Mouse (Mus musculus): ENCODE results near the gene Arpp19. TPM values are rescaled to one million over a fixed set of nuclear protein-coding genes. Genes with fewer than 3 reads are reported as not detected.

Gene Arpp19
- polyA plus RNA-seq (2015; fragmentation: Nextera tagmentation; extraction: Ambion mirVana) = 205 and 219 TPM in 2 replicates

GRCm38 (mm10) chr9:75037451-75038356 lies at the start of gene Arpp19:
Arpp19 (plus strand) TSS chr9:75037614.
- Histone ChIP-seq H3K4me3 (peak within 1 kb of the TSS; percentile 69), H3K27me3 (replicated peaks) (no peaks in the 10 kb centered on the region), H3K4me2 (peak within 1 kb of the TSS; percentile 71), H3K4me1 (peaks cover 34% of the 10 kb centered on the region), H3K36me3 (peaks cover 14% of the 10 kb centered on the region), H3K27ac (replicated peaks) (peak within 1 kb of the TSS; percentile 64), H3K9ac (peak within 1 kb of the TSS; percentile 95), H3K9me3 (no peaks in the 10 kb centered on the region)
- under 1% methylated on average over 64 of the region's 73 CpGs for WGBS
- ATAC-seq (ENCODE audit: extremely low read depth, insufficient number of reproducible peaks, low FRiP score, low TSS enrichment) = peak; percentile 79

GRCm38 (mm10) chr9:74988893-74989460 lies 48.4 kb upstream of the Arpp19 start:
- Histone ChIP-seq H3K9ac (no peak overlapping the region), H3K4me3 (no peak overlapping the region), H3K4me1 (peaks cover 15% of the 10 kb centered on the region), H3K27me3 (replicated peaks) (no peaks in the 10 kb centered on the region), H3K9me3 (no peaks in the 10 kb centered on the region), H3K4me2 (no peak overlapping the region), H3K36me3 (no peaks in the 10 kb centered on the region), H3K27ac (replicated peaks) (no peak overlapping the region)
- WGBS = 81% methylated on average over 7 of the region's 7 CpGs
- ATAC-seq (ENCODE audit: extremely low read depth, insufficient number of reproducible peaks, low FRiP score, low TSS enrichment) = no peak

DNA sequence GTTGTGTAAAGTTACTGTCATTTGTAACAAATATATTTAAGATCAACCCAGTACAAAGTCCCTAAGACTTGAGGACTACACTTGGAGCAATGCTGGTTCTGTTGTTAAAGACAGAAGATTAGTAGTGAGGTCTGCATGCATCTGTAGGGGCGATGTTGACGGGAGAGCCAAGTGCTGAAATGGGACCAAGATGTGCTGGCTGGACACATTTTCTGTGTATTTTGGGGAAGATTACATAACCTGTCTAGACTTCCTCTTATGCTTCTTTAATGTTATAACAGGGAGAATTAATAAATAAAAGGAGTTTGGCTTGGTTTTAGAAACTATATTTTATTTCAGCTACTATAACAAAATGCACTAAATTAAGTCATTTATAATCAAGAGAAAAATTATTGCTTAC lies 47.4 kb upstream of the Arpp19 start:
- no peaks in the 10 kb centered on the region for H3K9me3 ChIP-seq
- H3K27me3 ChIP-seq (replicated peaks) = no peaks in the 10 kb centered on the region
- H3K4me3 ChIP-seq = no peak overlapping the region
- 74% methylated on average over 2 of the region's 2 CpGs for WGBS
- no peak overlapping the region for H3K27ac ChIP-seq (replicated peaks)
- no peak overlapping the region for H3K4me2 ChIP-seq
- peaks cover 15% of the 10 kb centered on the region for H3K4me1 ChIP-seq
- H3K36me3 ChIP-seq = no peaks in the 10 kb centered on the region
- no peak for ATAC-seq (ENCODE audit: extremely low read depth, insufficient number of reproducible peaks, low FRiP score, low TSS enrichment)
- H3K9ac ChIP-seq = no peak overlapping the region

DNA sequence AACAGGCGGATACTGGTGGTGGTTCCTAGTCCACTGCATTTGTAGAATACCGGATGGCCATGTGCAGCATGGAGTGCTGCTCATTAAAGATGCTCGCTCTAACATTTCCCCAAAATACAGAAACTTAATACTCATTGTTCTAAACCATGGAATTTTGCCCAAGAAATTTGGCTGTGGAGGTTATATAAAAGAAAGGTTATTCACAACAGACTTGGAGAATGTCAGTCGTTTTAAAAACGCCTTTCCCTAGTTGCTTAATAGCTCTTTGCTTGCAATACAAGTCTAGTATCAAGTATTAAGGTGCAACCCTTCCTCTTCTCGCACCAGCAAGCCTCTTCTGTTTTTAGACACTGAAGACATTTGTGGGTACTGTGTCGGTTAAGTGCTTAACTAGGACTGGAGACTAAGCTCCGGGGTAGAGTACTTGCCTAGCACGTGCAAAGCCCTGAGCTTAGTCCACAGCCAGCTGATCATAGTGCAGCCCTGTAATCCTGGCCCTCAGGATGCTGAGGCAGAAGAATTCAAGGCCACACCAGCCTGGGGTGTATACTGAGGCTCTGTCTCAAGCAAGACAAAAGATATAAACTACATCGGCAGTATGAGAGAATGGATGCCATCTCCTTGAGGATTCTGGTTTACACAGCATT lies 42.7 kb upstream of the Arpp19 start:
- Histone ChIP-seq H3K9me3 (no peaks in the 10 kb centered on the region), H3K4me1 (peaks cover 14% of the 10 kb centered on the region; the same call in 1 of the 2 replicates), H3K4me2 (no peak overlapping the region), H3K36me3 (no peaks in the 10 kb centered on the region), H3K4me3 (no peak overlapping the region), H3K27ac (replicated peaks) (no peak overlapping the region), H3K27me3 (replicated peaks) (no peaks in the 10 kb centered on the region), H3K9ac (no peak overlapping the region)
- 82% methylated on average over 10 of the region's 10 CpGs for WGBS
- no peak for ATAC-seq (ENCODE audit: extremely low read depth, insufficient number of reproducible peaks, low FRiP score, low TSS enrichment)

- Histone ChIP-seq H3K9ac (no peak overlapping the region), H3K27me3 (replicated peaks) (no peaks in the 10 kb centered on the region), H3K27ac (replicated peaks) (no peak overlapping the region), H3K36me3 (no peaks in the 10 kb centered on the region), H3K4me2 (no peak overlapping the region), H3K9me3 (no peaks in the 10 kb centered on the region), H3K4me1 (peaks cover 16% of the 10 kb centered on the region), H3K4me3 (no peak overlapping the region)
- no peak for ATAC-seq (ENCODE audit: extremely low read depth, insufficient number of reproducible peaks, low FRiP score, low TSS enrichment)
- 45% methylated on average over 2 of the region's 2 CpGs for WGBS
Measured at GRCm38 (mm10) chr9:74996349-74996748, 41.1 kb upstream of the Arpp19 start.

GRCm38 (mm10) chr9:74997976-74998375 lies 39.4 kb upstream of the Arpp19 start:
- Histone ChIP-seq H3K9ac (no peak overlapping the region), H3K4me2 (no peak overlapping the region)
- no peak for ATAC-seq (ENCODE audit: extremely low read depth, insufficient number of reproducible peaks, low FRiP score, low TSS enrichment)

DNA sequence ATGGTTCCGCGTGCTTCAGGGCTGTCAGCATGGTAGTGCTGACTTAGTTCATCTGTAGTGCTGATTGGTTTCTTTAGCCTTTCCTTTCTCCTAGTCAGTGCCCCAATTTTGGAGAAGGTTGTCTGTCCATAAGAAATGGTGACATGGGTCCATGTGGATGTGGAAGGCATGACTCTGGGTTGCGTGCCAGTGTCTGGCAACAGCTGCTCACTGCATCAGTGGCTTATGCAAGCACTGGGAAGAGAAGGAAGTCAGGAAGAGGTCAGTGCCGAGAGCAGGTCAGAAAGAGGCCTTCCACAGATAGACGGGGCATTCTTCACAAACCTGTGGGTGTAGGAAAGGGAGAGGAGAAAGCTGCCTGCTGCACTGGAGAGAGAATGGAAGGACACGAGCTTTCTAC lies 36.4 kb upstream of the Arpp19 start:
- no peaks in the 10 kb centered on the region for H3K9me3 ChIP-seq
- peak overlapping the region; percentile 8; the same call in 1 of the 2 replicates for H3K27ac ChIP-seq (replicated peaks)
- 0 out of 2 replicates have a peak overlapping the region, but pooled peaks have one; percentile 2 for H3K9ac ChIP-seq
- 62% methylated on average over 6 of the region's 6 CpGs for WGBS
- H3K4me2 ChIP-seq = no peak overlapping the region
- no peaks in the 10 kb centered on the region for H3K27me3 ChIP-seq (replicated peaks)
- H3K4me3 ChIP-seq = no peak overlapping the region
- H3K4me1 ChIP-seq = peaks cover 26% of the 10 kb centered on the region
- peaks cover 6% of the 10 kb centered on the region for H3K36me3 ChIP-seq
- no peak for ATAC-seq (ENCODE audit: extremely low read depth, insufficient number of reproducible peaks, low FRiP score, low TSS enrichment)

More at GRCm38 (mm10) chr9:74997976-74998375, 39.4 kb upstream of the Arpp19 start:
- Histone ChIP-seq H3K36me3 (no peaks in the 10 kb centered on the region), H3K4me3 (no peak overlapping the region), H3K27ac (replicated peaks) (no peak overlapping the region), H3K4me1 (peaks cover 26% of the 10 kb centered on the region), H3K27me3 (replicated peaks) (no peaks in the 10 kb centered on the region), H3K9me3 (no peaks in the 10 kb centered on the region)

- WGBS = 32% methylated on average over 5 of the region's 5 CpGs
- no peaks in the 10 kb centered on the region for H3K9me3 ChIP-seq
- ATAC-seq (ENCODE audit: extremely low read depth, insufficient number of reproducible peaks, low FRiP score, low TSS enrichment) = peak; percentile 25; the same call in 1 of the 2 replicates
Measured at GRCm38 (mm10) chr9:75001611-75002204, 35.7 kb upstream of the Arpp19 start.

DNA sequence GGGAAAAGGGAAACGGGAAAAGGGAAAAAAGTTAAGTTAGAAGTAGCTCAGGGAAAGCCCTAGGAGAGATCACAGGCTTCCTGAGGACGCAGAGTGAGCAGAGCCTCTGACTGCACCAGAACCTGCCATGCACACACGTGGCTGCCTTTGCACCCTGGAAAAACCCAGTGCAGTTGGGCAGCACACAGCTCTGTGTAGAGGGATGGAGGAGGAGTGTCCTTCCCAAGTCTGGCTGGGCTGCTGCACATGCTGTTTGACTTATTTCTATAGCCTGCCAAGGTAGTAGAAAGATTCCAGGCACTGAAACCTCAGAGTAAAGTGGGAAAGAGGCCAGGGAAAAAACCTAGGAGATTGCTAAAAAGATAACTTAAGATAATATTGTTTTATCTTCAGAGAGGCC lies 35.2 kb upstream of the Arpp19 start:
- no peaks in the 10 kb centered on the region for H3K27me3 ChIP-seq (replicated peaks)
- H3K4me3 ChIP-seq = no peak overlapping the region
- 46% methylated on average over 3 of the region's 3 CpGs for WGBS
- no peaks in the 10 kb centered on the region for H3K9me3 ChIP-seq
- ATAC-seq (ENCODE audit: extremely low read depth, insufficient number of reproducible peaks, low FRiP score, low TSS enrichment) = 0 out of 2 replicates have a peak, but pooled peaks have one; percentile 14
- peaks cover 23% of the 10 kb centered on the region for H3K4me1 ChIP-seq
- no peak overlapping the region for H3K9ac ChIP-seq
- H3K36me3 ChIP-seq = peaks cover 18% of the 10 kb centered on the region
- H3K4me2 ChIP-seq = no peak overlapping the region
- no peak overlapping the region for H3K27ac ChIP-seq (replicated peaks)

More at GRCm38 (mm10) chr9:75001611-75002204, 35.7 kb upstream of the Arpp19 start:
- Histone ChIP-seq H3K9ac (peak overlapping the region; percentile 9; the same call in 1 of the 2 replicates), H3K4me2 (0 out of 2 replicates have a peak overlapping the region, but pooled peaks have one; percentile 18), H3K27ac (replicated peaks) (peak overlapping the region; percentile 58), H3K36me3 (peaks cover 13% of the 10 kb centered on the region), H3K4me1 (peaks cover 23% of the 10 kb centered on the region), H3K27me3 (replicated peaks) (no peaks in the 10 kb centered on the region), H3K4me3 (no peak overlapping the region)

GRCm38 (mm10) chr9:75004203-75004602 lies 33.2 kb upstream of the Arpp19 start:
- WGBS = 76% methylated on average over 10 of the region's 10 CpGs
- H3K4me2 ChIP-seq = no peak overlapping the region
- H3K9me3 ChIP-seq = no peaks in the 10 kb centered on the region
- no peak overlapping the region for H3K27ac ChIP-seq (replicated peaks)
- H3K9ac ChIP-seq = no peak overlapping the region
- peaks cover 34% of the 10 kb centered on the region for H3K36me3 ChIP-seq
- peaks cover 25% of the 10 kb centered on the region for H3K4me1 ChIP-seq
- no peak overlapping the region for H3K4me3 ChIP-seq
- H3K27me3 ChIP-seq (replicated peaks) = no peaks in the 10 kb centered on the region
- no peak for ATAC-seq (ENCODE audit: extremely low read depth, insufficient number of reproducible peaks, low FRiP score, low TSS enrichment)

DNA sequence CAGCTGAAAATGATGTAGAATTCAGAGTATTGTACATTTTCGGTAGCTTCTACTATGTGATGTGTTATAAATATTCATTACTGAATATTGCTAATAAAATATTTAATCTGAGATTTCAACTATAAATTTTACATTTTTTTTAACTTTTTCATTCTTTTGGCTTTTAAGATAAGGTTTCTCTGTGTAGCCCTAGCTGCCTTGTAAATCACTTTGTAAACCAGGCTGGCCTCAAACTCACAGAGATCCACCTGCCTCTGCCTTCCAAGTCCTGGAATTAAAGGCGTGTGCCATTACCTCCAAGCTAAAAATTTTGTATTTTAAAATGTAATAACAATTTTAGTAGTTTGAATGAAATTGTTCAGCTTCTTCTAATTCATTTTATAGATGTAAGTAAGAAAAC lies 20.8 kb upstream of the Arpp19 start:
- no peak for ATAC-seq (ENCODE audit: extremely low read depth, insufficient number of reproducible peaks, low FRiP score, low TSS enrichment)
- Histone ChIP-seq H3K4me2 (no peak overlapping the region), H3K27ac (replicated peaks) (no peak overlapping the region), H3K9me3 (no peaks in the 10 kb centered on the region), H3K4me1 (no peaks in the 10 kb centered on the region), H3K36me3 (peaks cover 80% of the 10 kb centered on the region), H3K9ac (no peak overlapping the region), H3K4me3 (no peak overlapping the region), H3K27me3 (replicated peaks) (no peaks in the 10 kb centered on the region)
- 85% methylated on average over 2 of the region's 2 CpGs for WGBS

Data from heart, embryonic 13.5 days (tissue).